Mouse (Mus musculus): Measurements from ENCODE around the gene Dclre1b.
"Not testable (repeated sequence)": the region's sequence is repeated elsewhere in the genome, so short reads cannot be mapped to it uniquely, and the experiment has no call there.

Dclre1b gene

GRCm38 (mm10) chr3:103808891-103809798, at the start of gene Dclre1b, which contains the start of the genes Ap4b1 and Gm43064:
Gene Dclre1b (minus strand): TSS chr3:103809444.
Gene Ap4b1 (plus strand): TSS chr3:103809520.
Gene Gm43064 (plus strand): TSS chr3:103809573.
- DNase-seq (ENCODE audit: low read depth, low spot score): peak; percentile 97

GRCm38 (mm10) chr3:103857977-103858563, 48.8 kb upstream of the Dclre1b start:
- no peak for DNase-seq (ENCODE audit: low read depth, low spot score)

- DNase-seq (ENCODE audit: low read depth, low spot score): no peak
Observed at GRCm38 (mm10) chr3:103857036-103857805, 48.0 kb upstream of the Dclre1b start.

GRCm38 (mm10) chr3:103853804-103854203, 44.6 kb upstream of the Dclre1b start:
- no peak for DNase-seq (ENCODE audit: low read depth, low spot score)

- DNase-seq (ENCODE audit: low read depth, low spot score): peak; percentile 90
Observed at GRCm38 (mm10) chr3:103852565-103853299, 43.5 kb upstream of the Dclre1b start.

GRCm38 (mm10) chr3:103851882-103852281, 42.6 kb upstream of the Dclre1b start:
- DNase-seq (ENCODE audit: low read depth, low spot score): no peak

- no peak for DNase-seq (ENCODE audit: low read depth, low spot score)
Observed at GRCm38 (mm10) chr3:103851481-103851880, 42.2 kb upstream of the Dclre1b start.

- peak; percentile 84 for DNase-seq (ENCODE audit: low read depth, low spot score)
Observed at GRCm38 (mm10) chr3:103850644-103851363, 41.6 kb upstream of the Dclre1b start.

- not testable (repeated sequence) for DNase-seq (ENCODE audit: low read depth, low spot score)
Observed at GRCm38 (mm10) chr3:103840946-103841345, 31.7 kb upstream of the Dclre1b start.

- DNase-seq (ENCODE audit: low read depth, low spot score): peak; percentile 70
Observed at GRCm38 (mm10) chr3:103840195-103840594, 31.0 kb upstream of the Dclre1b start.

- peak; percentile 72 for DNase-seq (ENCODE audit: low read depth, low spot score)
Observed at GRCm38 (mm10) chr3:103839711-103840110, 30.5 kb upstream of the Dclre1b start.

- DNase-seq (ENCODE audit: low read depth, low spot score): no peak
Observed at GRCm38 (mm10) chr3:103836453-103836852, 27.2 kb upstream of the Dclre1b start.

GRCm38 (mm10) chr3:103835951-103836310, 26.7 kb upstream of the Dclre1b start:
- no peak for DNase-seq (ENCODE audit: low read depth, low spot score)

- DNase-seq (ENCODE audit: low read depth, low spot score): no peak
Observed at GRCm38 (mm10) chr3:103835272-103835950, 26.2 kb upstream of the Dclre1b start.

- no peak for DNase-seq (ENCODE audit: low read depth, low spot score)
Observed at GRCm38 (mm10) chr3:103834001-103834400, 24.8 kb upstream of the Dclre1b start.

- no peak for DNase-seq (ENCODE audit: low read depth, low spot score)
Observed at GRCm38 (mm10) chr3:103832426-103832825, 23.2 kb upstream of the Dclre1b start, which contains the start of gene Bcl2l15. Gene Bcl2l15 (plus strand): TSS chr3:103832601.

- no peak for DNase-seq (ENCODE audit: low read depth, low spot score)
Observed at GRCm38 (mm10) chr3:103831146-103831545, 21.9 kb upstream of the Dclre1b start.

- DNase-seq (ENCODE audit: low read depth, low spot score): peak; percentile 48
Observed at GRCm38 (mm10) chr3:103830681-103831080, 21.4 kb upstream of the Dclre1b start.

GRCm38 (mm10) chr3:103829036-103829435, 19.8 kb upstream of the Dclre1b start:
- no peak for DNase-seq (ENCODE audit: low read depth, low spot score)

- peak; percentile 27 for DNase-seq (ENCODE audit: low read depth, low spot score)
Observed at GRCm38 (mm10) chr3:103827548-103827947, 18.3 kb upstream of the Dclre1b start.
